Mouse (Mus musculus) monocyte, adult 2 months (primary cell): ENCODE measurements around the gene Actb.
A peak's percentile ranks its signal among the peaks of the same experiment; 100 is the strongest.

Experiments
- DNase-seq, 2 experiments: peaks; one replicate each; pipeline ENCODE4 v3.0.0; 2022; ENCODE audit warnings: low spot score in 2 of 2, low read depth in 1 of 2

The Actb gene

GRCm38 (mm10) chr5:142906532-142907047, at the start of gene Actb:
TSS of gene Actb (minus strand) at chr5:142906754.
- DNase-seq, result peak; percentile 91 to 95

GRCm38 (mm10) chr5:142953641-142954040, 47.1 kb upstream of the Actb start:
- no peak for DNase-seq

- DNase-seq, result no peak
Observed at GRCm38 (mm10) chr5:142950405-142950804, 43.9 kb upstream of the Actb start.

GRCm38 (mm10) chr5:142949580-142949979, 43.0 kb upstream of the Actb start:
- no peak for DNase-seq

- no peak for DNase-seq
Observed at GRCm38 (mm10) chr5:142947460-142947859, 40.9 kb upstream of the Actb start.

- no peak for DNase-seq
Observed at GRCm38 (mm10) chr5:142944979-142945682, 38.6 kb upstream of the Actb start.

GRCm38 (mm10) chr5:142940393-142940792, 33.8 kb upstream of the Actb start:
- DNase-seq, result no peak

- peak in 1 of 2 experiments; percentile 38 for DNase-seq
Observed at GRCm38 (mm10) chr5:142937956-142938727, 31.6 kb upstream of the Actb start.

- DNase-seq, result peak in 1 of 2 experiments; percentile 70
Observed at GRCm38 (mm10) chr5:142936336-142936719, 29.8 kb upstream of the Actb start.

GRCm38 (mm10) chr5:142935642-142936335, 29.2 kb upstream of the Actb start:
- peak in 1 of 2 experiments; percentile 59 for DNase-seq

- DNase-seq, result no peak
Observed at GRCm38 (mm10) chr5:142932731-142933130, 26.2 kb upstream of the Actb start.

GRCm38 (mm10) chr5:142932084-142932685, 25.6 kb upstream of the Actb start:
- DNase-seq, result peak; percentile 58 to 65

- no peak for DNase-seq
Observed at GRCm38 (mm10) chr5:142931241-142931745, 24.7 kb upstream of the Actb start.

GRCm38 (mm10) chr5:142929400-142929752, 22.8 kb upstream of the Actb start:
- DNase-seq, result no peak

GRCm38 (mm10) chr5:142928749-142929399, 22.3 kb upstream of the Actb start:
- peak; percentile 76 to 83 for DNase-seq

GRCm38 (mm10) chr5:142927341-142927930, 20.9 kb upstream of the Actb start:
- no peak for DNase-seq

GRCm38 (mm10) chr5:142926940-142927228, 20.3 kb upstream of the Actb start:
- no peak for DNase-seq

GRCm38 (mm10) chr5:142926204-142926939, 19.8 kb upstream of the Actb start:
- DNase-seq, result no peak

GRCm38 (mm10) chr5:142924336-142924959, 17.9 kb upstream of the Actb start:
- no peak for DNase-seq
